Mouse (Mus musculus): Measurements from ENCODE around the gene Hnrnpk. TPM values are rescaled to one million over a fixed set of nuclear protein-coding genes. Genes with fewer than 3 reads are reported as not detected.

Hnrnpk gene
- 208 and 328 TPM in 2 replicates for polyA plus RNA-seq (2012; rRNA removed; ENCODE audit: low replicate concordance)

GRCm38 (mm10) chr13:58403243-58403642 lies at the start of gene Hnrnpk:
Hnrnpk (minus strand) TSS chr13:58403343.

DNA sequence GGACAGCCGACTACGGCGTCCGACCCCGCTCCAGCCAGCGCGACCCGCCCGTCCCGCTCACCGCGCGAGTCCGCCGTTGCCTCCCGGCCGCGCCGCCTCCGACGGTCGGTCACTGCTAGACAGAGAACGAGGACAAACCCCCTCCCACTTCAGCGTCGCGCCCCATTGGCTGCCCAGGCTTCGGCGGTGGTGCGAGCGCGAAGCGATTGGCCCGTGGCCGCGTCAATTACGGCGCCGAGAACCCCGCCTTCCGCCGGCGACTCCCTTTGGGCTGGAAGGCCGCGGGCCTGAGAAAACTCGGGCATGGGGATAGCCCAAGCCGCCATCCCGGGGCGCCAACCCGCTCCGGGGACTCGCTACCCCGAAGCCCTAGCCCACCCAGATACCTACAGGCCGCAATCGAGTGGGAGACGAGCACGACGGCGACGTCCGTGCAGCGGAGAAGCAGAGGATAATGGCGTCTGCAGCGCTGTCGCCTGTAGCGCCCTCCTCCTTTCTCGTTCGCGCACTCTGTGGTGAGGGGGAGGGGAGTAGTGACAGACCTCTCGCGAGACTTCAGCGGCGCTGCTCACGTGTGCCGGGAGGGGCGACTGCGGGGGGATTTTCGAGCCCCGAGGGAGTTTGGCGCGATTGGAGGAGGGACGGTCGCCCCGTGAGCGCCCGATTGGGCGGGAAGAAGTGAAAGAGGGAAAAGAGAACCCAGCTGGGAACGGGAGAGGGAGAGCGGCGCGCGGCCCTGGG lies 970 bp downstream of the Hnrnpk start, which contains the start of gene Rmi1:
TSS of gene Rmi1 (plus strand) at position 246 of the 741 bp plus-strand sequence.

DNA sequence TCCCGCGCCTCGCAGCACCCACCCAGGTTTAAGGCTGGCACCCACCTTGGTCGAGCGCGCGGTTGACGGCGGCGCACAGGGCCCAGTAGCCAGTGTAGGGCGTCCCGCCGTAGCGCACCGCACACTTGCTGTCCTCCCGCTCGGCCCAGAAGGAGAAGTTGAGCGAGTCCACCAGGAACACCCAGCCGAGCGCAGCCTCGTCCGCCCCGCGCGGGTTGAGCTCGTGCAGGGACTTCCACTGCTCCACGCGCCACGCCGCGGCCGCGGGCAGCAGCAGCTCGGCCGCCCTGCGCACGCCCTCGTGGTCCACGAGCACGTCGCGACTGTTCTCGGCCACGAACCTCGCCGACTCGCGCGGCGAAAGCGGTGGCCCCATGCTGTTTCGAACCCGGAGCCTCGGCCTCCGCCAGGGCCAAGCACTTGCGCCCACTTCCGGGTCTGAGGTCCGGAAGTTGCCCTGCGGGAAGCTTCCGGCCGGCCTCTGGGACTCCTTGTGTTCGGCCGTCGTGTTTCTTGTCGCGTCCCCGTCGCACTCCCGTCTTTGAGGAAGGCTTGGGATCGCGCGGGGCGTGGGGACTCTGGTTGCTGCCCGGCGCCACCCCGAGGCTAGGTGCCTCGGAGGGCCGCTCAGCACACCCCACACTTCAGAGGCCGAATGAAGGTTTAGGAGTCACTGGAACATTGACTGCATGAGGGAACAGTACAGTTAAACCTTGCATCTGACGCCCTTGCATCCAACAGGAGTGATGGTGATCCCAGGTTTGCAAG lies 18.2 kb downstream of the Hnrnpk start, which contains the start of gene 2210016F16Rik:
TSS of gene 2210016F16Rik (minus strand) at position 447 of the 768 bp plus-strand sequence.

DNA sequence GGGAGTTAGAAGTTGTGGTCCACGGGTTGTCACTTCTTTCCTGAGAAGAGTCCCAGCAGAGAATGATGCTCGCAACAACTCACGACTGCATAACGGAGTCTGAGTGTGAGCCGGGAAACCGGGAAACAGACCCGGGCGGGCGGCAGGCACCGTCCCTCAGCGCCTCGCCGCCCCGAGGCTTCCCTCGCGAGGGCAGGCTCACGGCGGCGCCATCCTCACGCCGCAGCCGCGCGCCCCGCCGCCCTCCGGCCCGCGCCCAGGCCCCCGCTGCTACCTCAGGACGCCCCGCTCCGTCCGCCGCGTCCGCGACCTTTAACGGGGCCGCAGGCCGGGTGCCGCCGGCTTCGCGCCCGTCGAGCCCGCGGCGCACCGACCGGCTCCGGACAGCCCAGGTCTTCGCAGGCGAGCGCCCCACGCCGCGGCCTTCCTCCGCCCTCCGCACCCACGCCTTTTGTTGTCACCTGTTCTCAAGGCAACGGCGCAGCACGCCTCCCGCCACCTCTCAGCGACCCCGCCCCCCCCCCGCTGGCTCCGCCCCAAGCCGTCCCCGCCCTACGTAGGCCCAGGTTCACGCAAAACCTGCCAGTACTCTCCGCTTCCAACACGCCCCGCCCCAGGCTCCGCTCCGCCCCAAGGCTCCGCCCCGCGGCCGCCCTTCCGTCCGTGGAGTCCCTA lies 44.4 kb downstream of the Hnrnpk start, which contains the start of gene Kif27:
TSS of gene Kif27 (minus strand) at position 494 of the 675 bp plus-strand sequence.

Other genes starting within 250 kb of the Hnrnpk start
- gene Idnk, start 245.7 kb downstream of the Hnrnpk start, polyA plus RNA-seq (2012; rRNA removed; ENCODE audit: low replicate concordance): 26.6 and 33.8 TPM in 2 replicates
- 160 and 177 TPM in 2 replicates for gene Ubqln1, start 187.7 kb downstream of the Hnrnpk start, polyA plus RNA-seq (2012; rRNA removed; ENCODE audit: low replicate concordance)
- 7.1 and 8.5 TPM in 2 replicates for gene Gkap1, start 127.6 kb downstream of the Hnrnpk start, polyA plus RNA-seq (2012; rRNA removed; ENCODE audit: low replicate concordance)
- 0.23 and 0.44 TPM in 2 replicates for gene Kif27, start 44.2 kb downstream of the Hnrnpk start, polyA plus RNA-seq (2012; rRNA removed; ENCODE audit: low replicate concordance)
- 29.7 and 30.2 TPM in 2 replicates for gene 2210016F16Rik, start 18.1 kb downstream of the Hnrnpk start, polyA plus RNA-seq (2012; rRNA removed; ENCODE audit: low replicate concordance)
- 9.2 and 9.6 TPM in 2 replicates for gene Rmi1, start 1.1 kb downstream of the Hnrnpk start, polyA plus RNA-seq (2012; rRNA removed; ENCODE audit: low replicate concordance)
- gene Slc28a3, start 207.5 kb upstream of the Hnrnpk start, polyA plus RNA-seq (2012; rRNA removed; ENCODE audit: low replicate concordance): 3.3 TPM in 1 of 2 replicates, not detected in the other

Data from subcutaneous adipose tissue, adult 2 months (tissue).